In the genomic region with DNA sequence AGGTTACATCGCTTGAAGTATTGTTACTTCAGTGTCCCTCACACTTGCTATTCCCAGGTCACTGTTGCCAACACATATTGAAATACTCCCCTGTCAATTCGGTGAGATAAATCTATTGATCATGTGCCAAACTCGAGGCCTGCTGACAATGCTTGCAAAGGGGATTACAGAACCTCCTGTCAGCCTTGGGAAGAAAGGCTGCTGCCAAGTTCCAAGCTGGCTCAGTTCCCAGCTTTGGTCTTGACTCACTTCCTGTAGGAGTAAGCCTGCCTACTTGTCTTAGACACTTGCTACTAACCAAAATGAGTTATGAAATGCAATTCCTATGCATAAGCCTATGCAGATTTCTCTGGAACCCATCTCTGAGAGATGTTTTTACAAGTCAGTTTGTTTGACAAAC, we compare ENCODE assay signal across 8 mouse cellular contexts. TPM values are rescaled to one million over a fixed set of nuclear protein-coding genes. Genes with fewer than 3 reads are reported as not detected.
DNase-seq lines count a peak whose midpoint lies in the region; ATAC-seq and TF ChIP-seq lines count a peak whose summit lies in the region.

No protein-coding gene starts in this region.

- ATAC-seq in forebrain, embryonic 14.5 days = peak; percentile 82
- peak; percentile 62 for ATAC-seq in heart, embryonic 16.5 days (replicated peaks; ENCODE audit: extremely low read depth, insufficient read depth, low FRiP score)
- ATAC-seq in midbrain, embryonic 13.5 days = peak; percentile 41; the same call in 1 of the 2 replicates
- no peak for ATAC-seq in erythroblast, adult 5-6 weeks (replicated peaks; ENCODE audit: low FRiP score, poor library complexity, severe bottlenecking)

- H3K4me3 ChIP-seq in forebrain, embryonic 14.5 days (ENCODE audit: low read depth, low read length) = no peak overlapping the region
- H3K4me3 ChIP-seq in heart, embryonic 16.5 days (ENCODE audit: low read length) = no peak overlapping the region
- H3K4me3 ChIP-seq in midbrain, embryonic 13.5 days (replicated peaks) = no peak overlapping the region
- no peak overlapping the region for H3K4me3 ChIP-seq in thymus, adult 2 months (ENCODE audit: control insufficient read depth, insufficient read depth, low read length)

- DNase-seq in MN1 (ENCODE audit: low spot score) = peak; percentile 98
- DNase-seq in adrenal gland, adult 18-20 months (ENCODE audit: low spot score in 2 of 2) = peak; percentile 57 to 68
- peak; percentile 97 for DNase-seq in forebrain, embryonic 14.5 days (ENCODE audit: low spot score)
- peak; percentile 58 to 84 for DNase-seq in layer of hippocampus, postnatal 14 days (ENCODE audit: low spot score in 2 of 2)
- no peak for DNase-seq in thymus, adult 2 months

- peaks cover 55% of the 10 kb centered on the region for H3K27me3 ChIP-seq in forebrain, embryonic 14.5 days (replicated peaks; ENCODE audit: control insufficient read depth, insufficient read depth, low read length)
- peaks cover 35% of the 10 kb centered on the region for H3K27me3 ChIP-seq in heart, embryonic 16.5 days (ENCODE audit: control insufficient read depth, insufficient read depth, low read length)
- H3K27me3 ChIP-seq in midbrain, embryonic 13.5 days = peaks cover 66% of the 10 kb centered on the region
- no peaks in the 10 kb centered on the region; the same call in 1 of the 2 replicates for H3K27me3 ChIP-seq in thymus, adult 2 months (ENCODE audit: control insufficient read depth, insufficient read depth, low read length)

- no peak overlapping the region for H3K4me2 ChIP-seq in forebrain, embryonic 14.5 days (ENCODE audit: low read length)
- H3K4me2 ChIP-seq in heart, embryonic 16.5 days (ENCODE audit: low read depth, low read length) = peak overlapping the region; percentile 12; the same call in 1 of the 2 replicates
- H3K4me2 ChIP-seq in midbrain, embryonic 13.5 days (replicated peaks) = no peak overlapping the region

- no peak overlapping the region for H3K9ac ChIP-seq in forebrain, embryonic 14.5 days (ENCODE audit: low read length)
- H3K9ac ChIP-seq in heart, embryonic 16.5 days (ENCODE audit: low read length) = no peak overlapping the region
- H3K9ac ChIP-seq in midbrain, embryonic 13.5 days (replicated peaks) = no peak overlapping the region

- H3K9me3 ChIP-seq in forebrain, embryonic 14.5 days (replicated peaks; ENCODE audit: control insufficient read depth, low read length) = no peaks in the 10 kb centered on the region
- H3K9me3 ChIP-seq in heart, embryonic 16.5 days (replicated peaks; ENCODE audit: control insufficient read depth, low read length) = no peaks in the 10 kb centered on the region
- H3K9me3 ChIP-seq in midbrain, embryonic 13.5 days = no peaks in the 10 kb centered on the region

- H3K36me3 ChIP-seq in forebrain, embryonic 14.5 days (ENCODE audit: control insufficient read depth, insufficient read depth, low read length) = no peaks in the 10 kb centered on the region
- H3K36me3 ChIP-seq in heart, embryonic 16.5 days (ENCODE audit: control insufficient read depth, insufficient read depth) = no peaks in the 10 kb centered on the region
- no peaks in the 10 kb centered on the region for H3K36me3 ChIP-seq in midbrain, embryonic 13.5 days
- H3K36me3 ChIP-seq in thymus, adult 2 months (ENCODE audit: control insufficient read depth, insufficient read depth, low read length) = no peaks in the 10 kb centered on the region

- WGBS in forebrain, embryonic 14.5 days = 6% methylated on average over 3 of the region's 3 CpGs
- WGBS in heart, embryonic 16.5 days = 10% methylated on average over 3 of the region's 3 CpGs
- 16% methylated on average over 3 of the region's 3 CpGs for WGBS in midbrain, embryonic 13.5 days
- WGBS in thymus, adult 2 months = 32% methylated on average over 3 of the region's 3 CpGs

- no peak for TF ChIP-seq POLR2A in thymus, adult 2 months (IDR thresholded peaks at IDR 0.05; ENCODE audit: control insufficient read depth, extremely low read depth, insufficient read depth, low read length, poor library complexity)

- peaks cover 18% of the 10 kb centered on the region for H3K4me1 ChIP-seq in forebrain, embryonic 14.5 days (ENCODE audit: control insufficient read depth, insufficient read depth, low read length)
- H3K4me1 ChIP-seq in heart, embryonic 16.5 days (ENCODE audit: control insufficient read depth, insufficient read depth, low read length) = peaks cover 14% of the 10 kb centered on the region
- H3K4me1 ChIP-seq in midbrain, embryonic 13.5 days (replicated peaks) = peaks cover 39% of the 10 kb centered on the region
- peaks cover 3% of the 10 kb centered on the region; the same call in 1 of the 2 replicates for H3K4me1 ChIP-seq in thymus, adult 2 months (replicated peaks; ENCODE audit: control insufficient read depth, insufficient read depth, low read length)

- no peak for TF ChIP-seq CTCF in thymus, adult 2 months (IDR thresholded peaks at IDR 0.05; ENCODE audit: borderline replicate concordance, control insufficient read depth, extremely low read depth, insufficient read depth, low read length, poor library complexity)

- H3K27ac ChIP-seq in forebrain, embryonic 14.5 days (ENCODE audit: low read depth, low read length) = no peak overlapping the region
- H3K27ac ChIP-seq in heart, embryonic 16.5 days (ENCODE audit: low read length) = no peak overlapping the region
- H3K27ac ChIP-seq in midbrain, embryonic 13.5 days = no peak overlapping the region
- H3K27ac ChIP-seq in thymus, adult 2 months (ENCODE audit: control insufficient read depth, insufficient read depth, low read length) = no peak overlapping the region

RNA-seq across cellular contexts. Expression of a gene that starts 4.2 kb away (rescaled TPM):
- under 1 TPM; 0.80 to 0.96 TPM for total RNA-seq in adrenal gland, adult 18-20 months (2021)
- polyA plus RNA-seq in forebrain, embryonic 14.5 days (2014; fragmentation: Nextera tagmentation; extraction: Ambion mirVana) = 0.10 and 0.22 TPM in 2 replicates
- polyA plus RNA-seq in heart, embryonic 16.5 days (2015; fragmentation: Nextera tagmentation; extraction: Ambion mirVana) = not detected in 2 replicates
- under 1 TPM in 1 of 2 experiments, not detected in 1; 0.28 TPM for total RNA-seq in layer of hippocampus, postnatal 14 days (2021)
- polyA plus RNA-seq in midbrain, embryonic 13.5 days (2015; fragmentation: Nextera tagmentation; extraction: Ambion mirVana) = 0.09 TPM in 1 of 2 replicates, not detected in the other
- not detected in 2 replicates for total RNA-seq in erythroblast, adult 5-6 weeks (2015; ENCODE audit: low replicate concordance)
- total RNA-seq in erythroblast, adult 5-6 weeks (2017; ENCODE audit: low replicate concordance) = not detected in 2 replicates
- 0.08 and 0.13 TPM in 2 replicates for polyA plus RNA-seq in thymus, adult 2 months (2012; rRNA removed)
